Mouse (Mus musculus): ENCODE results near the gene Polr2b. TPM values are rescaled to one million over a fixed set of nuclear protein-coding genes. Genes with fewer than 3 reads are reported as not detected.

Gene Polr2b
- polyA plus RNA-seq, 1 experiment from 2014 or later = 109 TPM

- Histone ChIP-seq H3K9ac (replicated peaks; ENCODE audit: low read length) (no peak overlapping the region), H3K36me3 (replicated peaks; ENCODE audit: control insufficient read depth, insufficient read depth, low read depth, low read length) (peaks cover 3% of the 10 kb centered on the region; the same call in 1 of the 2 replicates), H3K9me3 (replicated peaks; ENCODE audit: control insufficient read depth, low read length) (no peaks in the 10 kb centered on the region), H3K27me3 (ENCODE audit: control insufficient read depth, insufficient read depth, low read length) (no peaks in the 10 kb centered on the region), H3K4me2 (ENCODE audit: low read depth, low read length) (no peak overlapping the region), H3K27ac (replicated peaks; ENCODE audit: low read depth, low read length) (no peak overlapping the region), H3K4me3 (ENCODE audit: low read depth, low read length) (no peak overlapping the region), H3K4me1 (ENCODE audit: control insufficient read depth, insufficient read depth, low read length) (no peaks in the 10 kb centered on the region)
- 95% methylated on average over 15 of the region's 15 CpGs for WGBS
- ATAC-seq (replicated peaks; ENCODE audit: insufficient number of reproducible peaks, low FRiP score, low TSS enrichment, low read depth) = no peak
- no peak for DNase-seq (ENCODE audit: low spot score)
Measured at GRCm38 (mm10) chr5:77349971-77350658, 40.2 kb downstream of the Polr2b start.

GRCm38 (mm10) chr5:77351691-77352090, 41.7 kb downstream of the Polr2b start:
- H3K9ac ChIP-seq (replicated peaks; ENCODE audit: low read length) = no peak overlapping the region
- no peaks in the 10 kb centered on the region for H3K27me3 ChIP-seq (ENCODE audit: control insufficient read depth, insufficient read depth, low read length)
- H3K4me2 ChIP-seq (ENCODE audit: low read depth, low read length) = no peak overlapping the region
- no peak overlapping the region for H3K27ac ChIP-seq (replicated peaks; ENCODE audit: low read depth, low read length)
- DNase-seq (ENCODE audit: low spot score) (no peak), ATAC-seq (replicated peaks; ENCODE audit: insufficient number of reproducible peaks, low FRiP score, low TSS enrichment, low read depth) (no peak)
- H3K36me3 ChIP-seq (replicated peaks; ENCODE audit: control insufficient read depth, insufficient read depth, low read depth, low read length) = peaks cover 3% of the 10 kb centered on the region; the same call in 1 of the 2 replicates
- H3K9me3 ChIP-seq (replicated peaks; ENCODE audit: control insufficient read depth, low read length) = no peaks in the 10 kb centered on the region
- WGBS = 77% methylated on average over 9 of the region's 9 CpGs
- no peaks in the 10 kb centered on the region for H3K4me1 ChIP-seq (ENCODE audit: control insufficient read depth, insufficient read depth, low read length)
- H3K4me3 ChIP-seq (ENCODE audit: low read depth, low read length) = no peak overlapping the region

- DNase-seq (ENCODE audit: low spot score) = peak; percentile 94
- no peaks in the 10 kb centered on the region for H3K27me3 ChIP-seq (ENCODE audit: control insufficient read depth, insufficient read depth, low read length)
- H3K9ac ChIP-seq (replicated peaks; ENCODE audit: low read length) = no peak overlapping the region
- no peaks in the 10 kb centered on the region for H3K4me1 ChIP-seq (ENCODE audit: control insufficient read depth, insufficient read depth, low read length)
- H3K4me2 ChIP-seq (ENCODE audit: low read depth, low read length) = peak overlapping the region; percentile 24
- no peaks in the 10 kb centered on the region for H3K9me3 ChIP-seq (replicated peaks; ENCODE audit: control insufficient read depth, low read length)
- no peak overlapping the region for H3K4me3 ChIP-seq (ENCODE audit: low read depth, low read length)
- no peaks in the 10 kb centered on the region; the same call in 1 of the 2 replicates for H3K36me3 ChIP-seq (replicated peaks; ENCODE audit: control insufficient read depth, insufficient read depth, low read depth, low read length)
- no peak overlapping the region for H3K27ac ChIP-seq (replicated peaks; ENCODE audit: low read depth, low read length)
- 9% methylated on average over 16 of the region's 16 CpGs for WGBS
- peak; percentile 41 for ATAC-seq (replicated peaks; ENCODE audit: insufficient number of reproducible peaks, low FRiP score, low TSS enrichment, low read depth)
Measured at GRCm38 (mm10) chr5:77354361-77354787, 44.4 kb downstream of the Polr2b start.

- WGBS = 55% methylated on average over 19 of the region's 19 CpGs
- H3K9me3 ChIP-seq (replicated peaks; ENCODE audit: control insufficient read depth, low read length) = no peaks in the 10 kb centered on the region
- H3K4me2 ChIP-seq (ENCODE audit: low read depth, low read length) = no peak overlapping the region
- H3K27me3 ChIP-seq (ENCODE audit: control insufficient read depth, insufficient read depth, low read length) = no peaks in the 10 kb centered on the region
- 0 out of 2 replicates have a peak overlapping the region, but pooled peaks have one; percentile 43 for H3K27ac ChIP-seq (replicated peaks; ENCODE audit: low read depth, low read length)
- ATAC-seq (replicated peaks; ENCODE audit: insufficient number of reproducible peaks, low FRiP score, low TSS enrichment, low read depth) = no peak
- DNase-seq (ENCODE audit: low spot score) = peak; percentile 58
- H3K4me3 ChIP-seq (ENCODE audit: low read depth, low read length) = no peak overlapping the region
- no peaks in the 10 kb centered on the region for H3K4me1 ChIP-seq (ENCODE audit: control insufficient read depth, insufficient read depth, low read length)
- H3K9ac ChIP-seq (replicated peaks; ENCODE audit: low read length) = no peak overlapping the region
- no peaks in the 10 kb centered on the region for H3K36me3 ChIP-seq (replicated peaks; ENCODE audit: control insufficient read depth, insufficient read depth, low read depth, low read length)
Measured at GRCm38 (mm10) chr5:77355307-77356265, 45.6 kb downstream of the Polr2b start.

- peak; percentile 65 for ATAC-seq (replicated peaks; ENCODE audit: insufficient number of reproducible peaks, low FRiP score, low TSS enrichment, low read depth)
- Histone ChIP-seq H3K4me3 (ENCODE audit: low read depth, low read length) (peak overlapping the region; percentile 27), H3K36me3 (replicated peaks; ENCODE audit: control insufficient read depth, insufficient read depth, low read depth, low read length) (no peaks in the 10 kb centered on the region), H3K9me3 (replicated peaks; ENCODE audit: control insufficient read depth, low read length) (no peaks in the 10 kb centered on the region), H3K27me3 (ENCODE audit: control insufficient read depth, insufficient read depth, low read length) (no peaks in the 10 kb centered on the region), H3K4me2 (ENCODE audit: low read depth, low read length) (peak overlapping the region; percentile 34), H3K9ac (replicated peaks; ENCODE audit: low read length) (no peak overlapping the region), H3K4me1 (ENCODE audit: control insufficient read depth, insufficient read depth, low read length) (no peaks in the 10 kb centered on the region), H3K27ac (replicated peaks; ENCODE audit: low read depth, low read length) (no peak overlapping the region)
- 14% methylated on average over 22 of the region's 22 CpGs for WGBS
- DNase-seq (ENCODE audit: low spot score) = peak; percentile 64
Measured at GRCm38 (mm10) chr5:77357405-77358149, 47.6 kb downstream of the Polr2b start.

GRCm38 (mm10) chr5:77358347-77358746, 48.4 kb downstream of the Polr2b start:
- Histone ChIP-seq H3K4me1 (ENCODE audit: control insufficient read depth, insufficient read depth, low read length) (no peaks in the 10 kb centered on the region), H3K27ac (replicated peaks; ENCODE audit: low read depth, low read length) (no peak overlapping the region), H3K9me3 (replicated peaks; ENCODE audit: control insufficient read depth, low read length) (no peaks in the 10 kb centered on the region), H3K36me3 (replicated peaks; ENCODE audit: control insufficient read depth, insufficient read depth, low read depth, low read length) (no peaks in the 10 kb centered on the region), H3K4me3 (ENCODE audit: low read depth, low read length) (peak overlapping the region; percentile 27), H3K4me2 (ENCODE audit: low read depth, low read length) (peak overlapping the region; percentile 47), H3K9ac (replicated peaks; ENCODE audit: low read length) (peak overlapping the region; percentile 39), H3K27me3 (ENCODE audit: control insufficient read depth, insufficient read depth, low read length) (no peaks in the 10 kb centered on the region)
- DNase-seq (ENCODE audit: low spot score) (peak; percentile 60), ATAC-seq (replicated peaks; ENCODE audit: insufficient number of reproducible peaks, low FRiP score, low TSS enrichment, low read depth) (peak; percentile 37)
- WGBS = 3% methylated on average over 10 of the region's 10 CpGs

- Histone ChIP-seq H3K4me3 (ENCODE audit: low read depth, low read length) (no peak overlapping the region), H3K36me3 (replicated peaks; ENCODE audit: control insufficient read depth, insufficient read depth, low read depth, low read length) (no peaks in the 10 kb centered on the region), H3K4me2 (ENCODE audit: low read depth, low read length) (no peak overlapping the region), H3K4me1 (ENCODE audit: control insufficient read depth, insufficient read depth, low read length) (no peaks in the 10 kb centered on the region), H3K9me3 (replicated peaks; ENCODE audit: control insufficient read depth, low read length) (no peaks in the 10 kb centered on the region), H3K27me3 (ENCODE audit: control insufficient read depth, insufficient read depth, low read length) (no peaks in the 10 kb centered on the region), H3K9ac (replicated peaks; ENCODE audit: low read length) (no peak overlapping the region), H3K27ac (replicated peaks; ENCODE audit: low read depth, low read length) (no peak overlapping the region)
- no peak for DNase-seq (ENCODE audit: low spot score)
- ATAC-seq (replicated peaks; ENCODE audit: insufficient number of reproducible peaks, low FRiP score, low TSS enrichment, low read depth) = no peak
- WGBS = 85% methylated on average over 4 of the region's 4 CpGs
Measured at GRCm38 (mm10) chr5:77359971-77360370, 50.0 kb downstream of the Polr2b start.
